Mouse (Mus musculus): ENCODE data around the gene St3gal5.
"Not testable (repeated sequence)": the region's sequence is repeated elsewhere in the genome, so short reads cannot be mapped to it uniquely, and the experiment has no call there.

The St3gal5 gene

DNA sequence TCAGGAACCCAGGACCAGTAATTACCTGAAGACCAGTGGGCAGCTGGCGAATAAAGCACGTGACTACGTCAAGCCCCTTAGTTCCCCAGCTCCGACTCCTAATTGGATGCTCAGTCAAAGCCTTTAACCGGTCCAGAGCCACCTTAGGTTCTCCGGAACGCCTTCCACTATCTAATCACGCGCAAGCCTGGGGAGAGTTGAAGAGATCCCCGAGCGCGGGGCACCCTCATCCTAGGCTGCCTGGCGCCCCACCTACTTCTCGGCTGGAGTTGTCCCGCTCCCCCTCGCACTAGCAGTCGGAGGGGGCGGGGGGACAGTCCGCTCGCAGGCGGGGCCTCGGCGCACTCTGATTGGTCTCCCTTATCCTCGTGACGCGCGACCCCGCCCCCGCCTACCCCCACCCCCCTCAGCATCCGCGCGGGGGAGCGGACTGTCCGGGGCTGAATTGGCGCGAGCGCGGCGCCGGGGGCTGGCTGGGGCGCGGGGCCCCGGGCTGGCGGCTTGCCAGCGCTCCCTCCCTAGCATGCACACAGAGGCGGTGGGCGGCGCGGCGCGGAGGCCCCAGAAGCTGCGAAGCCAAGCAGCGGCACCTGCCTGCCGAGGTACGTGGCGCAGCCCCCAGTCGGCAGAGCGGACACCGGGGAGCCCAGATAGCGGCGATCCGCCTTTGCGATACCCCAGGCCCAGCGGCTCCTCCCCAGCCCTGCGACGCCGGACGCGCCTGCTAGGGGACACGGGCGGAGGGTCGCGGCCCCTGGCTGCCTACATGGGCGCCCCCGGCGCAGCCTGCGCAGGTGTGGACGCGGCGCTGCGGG, at the start of gene St3gal5:
Gene St3gal5, plus strand, starts transcription at position 412 of the 815 bp plus-strand sequence.
- peak; percentile 83 to 87 for DNase-seq

DNA sequence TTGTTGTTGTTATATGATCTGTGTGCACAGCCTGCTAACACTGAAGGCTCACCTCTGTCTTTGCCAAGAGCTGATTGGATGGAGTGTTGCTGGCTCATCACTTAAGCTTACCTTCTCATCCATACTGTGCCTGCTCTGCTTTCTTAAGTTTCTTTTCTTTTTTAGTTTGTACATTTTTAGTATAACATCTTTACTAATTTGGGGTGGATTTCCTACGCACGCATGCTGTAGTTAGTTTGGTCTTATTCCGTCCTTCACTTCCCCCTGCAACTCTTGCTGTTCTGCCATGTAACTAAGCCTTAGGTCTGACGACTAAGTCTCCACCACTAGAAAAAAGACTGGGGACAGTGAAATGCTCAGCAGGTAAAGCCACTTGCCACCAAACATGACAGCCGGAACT, 48.7 kb upstream of the St3gal5 start:
- DNase-seq, result no peak

DNA sequence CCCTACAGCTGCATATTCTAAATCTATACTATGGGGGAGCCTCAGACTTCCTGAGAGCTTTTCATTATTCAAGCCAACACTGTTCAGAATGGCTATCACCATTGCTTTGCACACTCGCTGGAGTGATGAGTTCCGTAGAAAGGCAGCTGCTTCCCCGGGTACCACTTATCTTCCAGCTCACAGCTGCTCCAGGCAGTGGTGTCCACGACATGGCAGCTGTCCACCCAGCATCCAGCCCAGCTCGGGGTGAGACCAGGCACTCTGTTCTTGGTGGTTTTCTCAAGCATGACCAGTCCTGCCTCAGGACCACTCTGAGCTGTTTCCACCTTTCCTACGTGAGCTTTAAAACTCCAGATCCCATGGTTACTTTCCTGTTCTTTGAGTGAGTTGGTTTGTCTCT, 47.5 kb upstream of the St3gal5 start:
- DNase-seq, result no peak

DNA sequence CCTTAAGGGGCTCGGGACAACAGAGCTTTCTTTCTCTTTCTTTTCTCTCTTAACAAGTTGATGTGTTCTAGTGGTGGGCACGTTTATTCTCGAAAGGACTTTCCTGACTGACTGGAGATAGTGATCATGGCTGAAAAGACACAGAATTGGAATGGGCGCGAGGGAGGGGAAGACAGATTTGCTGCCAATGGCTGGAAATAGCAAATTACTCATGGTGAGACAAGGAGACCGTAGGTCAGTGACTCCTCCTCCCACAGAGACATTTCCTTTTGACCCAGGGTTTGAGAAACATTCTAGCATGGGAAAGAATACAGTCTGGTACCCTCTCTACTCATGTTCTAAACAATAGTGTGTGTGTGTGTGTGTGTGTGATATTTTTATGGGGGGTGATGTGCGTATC, 46.6 kb upstream of the St3gal5 start:
- DNase-seq, result no peak

DNA sequence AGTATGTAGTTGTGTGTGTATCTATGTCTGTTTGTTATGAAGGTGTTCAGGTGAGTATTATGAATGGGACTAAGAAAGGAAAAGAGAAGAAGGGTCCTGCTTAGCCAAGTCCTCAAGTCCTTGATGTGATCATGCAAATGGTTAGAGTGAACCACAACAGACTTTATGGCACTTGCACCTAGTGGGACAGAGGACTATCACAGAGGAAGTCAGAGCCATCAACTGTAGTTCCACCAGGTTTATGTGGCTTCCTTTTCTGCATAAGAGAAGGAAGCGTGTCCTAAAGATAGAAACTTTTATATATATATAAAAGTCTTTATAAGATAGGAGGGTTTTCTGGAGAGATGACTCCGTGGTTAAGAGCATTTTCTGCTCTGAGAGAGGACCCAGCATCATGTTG, 46.1 kb upstream of the St3gal5 start:
- DNase-seq, result no peak

DNA sequence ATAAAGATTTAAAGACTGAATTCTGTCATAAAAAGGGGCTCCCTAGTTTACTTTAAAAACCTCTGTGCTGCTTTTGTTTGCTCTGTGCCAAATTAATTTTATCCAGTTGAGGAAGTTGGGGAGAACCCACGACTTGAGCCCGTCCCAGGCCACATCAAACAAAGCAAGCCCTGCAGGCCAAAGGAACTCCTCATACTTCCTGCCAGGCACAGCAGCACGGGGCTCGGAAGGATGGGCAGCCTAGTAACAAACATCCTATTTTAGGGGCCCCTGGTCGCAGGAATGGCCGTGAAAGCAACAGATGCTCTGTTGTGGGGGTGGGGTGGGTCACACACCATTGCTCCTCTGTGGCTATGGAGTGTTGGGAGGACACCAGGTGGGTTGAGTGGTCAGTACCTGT, 45.6 kb upstream of the St3gal5 start:
- no peak for DNase-seq

DNA sequence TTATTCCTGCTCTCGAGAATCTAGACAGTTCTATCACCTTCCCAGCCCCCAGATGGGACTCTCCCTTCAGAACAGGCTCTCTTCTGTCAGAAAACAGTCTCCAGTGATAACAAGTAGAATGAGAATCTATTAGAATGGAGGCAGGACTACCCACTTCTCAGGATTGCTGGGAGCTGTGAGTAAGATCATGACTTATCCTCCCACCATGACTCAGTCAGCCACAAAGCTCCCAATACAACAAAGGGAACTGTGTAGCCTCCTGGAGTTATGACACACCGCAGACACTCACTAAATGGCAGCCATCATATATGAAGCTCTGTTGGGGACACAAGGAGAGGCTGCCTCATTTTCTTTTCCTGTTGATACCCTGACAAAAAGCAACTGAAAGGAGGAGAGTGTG, 40.8 kb upstream of the St3gal5 start:
- DNase-seq, result no peak

DNA sequence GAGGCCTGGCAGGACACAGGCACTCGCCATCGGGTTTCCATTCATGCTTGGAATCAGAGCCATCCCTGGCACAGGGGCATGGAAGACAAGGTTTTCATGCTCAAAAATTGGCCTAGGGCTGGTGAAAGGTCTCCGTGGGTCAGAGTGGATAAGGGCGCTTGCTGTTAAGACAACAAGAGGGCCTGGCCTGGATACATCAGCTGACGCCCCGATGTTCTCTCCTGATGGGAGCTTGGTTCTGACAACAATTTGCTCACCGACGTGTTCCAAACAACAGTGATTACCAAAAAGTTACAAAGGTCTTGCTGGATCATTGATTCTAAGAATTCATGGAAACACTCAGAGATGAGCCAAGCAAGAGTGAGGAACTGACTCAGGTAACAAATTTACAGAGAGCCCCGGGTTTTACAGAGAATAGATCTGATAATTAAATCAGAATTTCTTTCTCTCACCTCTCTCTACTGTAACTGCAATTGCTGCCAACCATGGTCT, 38.9 kb upstream of the St3gal5 start:
- no peak for DNase-seq

DNA sequence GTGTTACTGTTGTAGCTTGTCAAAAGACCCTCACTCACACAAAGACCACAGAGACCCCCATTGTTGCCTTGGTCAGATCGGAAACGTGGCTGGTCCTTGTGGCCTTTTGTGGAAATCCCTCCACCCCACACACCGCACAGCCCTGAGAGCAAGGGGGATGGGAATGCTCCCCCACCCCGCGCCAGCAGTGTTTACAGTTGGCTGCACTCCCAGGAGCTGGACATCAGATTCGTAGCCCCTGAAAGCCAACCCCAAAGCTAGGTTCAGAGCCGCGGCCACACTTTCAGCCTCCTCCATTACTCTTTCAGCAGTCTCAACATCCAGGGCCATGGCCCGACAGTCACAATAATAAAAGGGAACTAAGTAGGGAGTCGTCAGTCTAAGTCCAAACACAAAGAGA, 36.7 kb upstream of the St3gal5 start:
- DNase-seq, result not testable (repeated sequence)

DNA sequence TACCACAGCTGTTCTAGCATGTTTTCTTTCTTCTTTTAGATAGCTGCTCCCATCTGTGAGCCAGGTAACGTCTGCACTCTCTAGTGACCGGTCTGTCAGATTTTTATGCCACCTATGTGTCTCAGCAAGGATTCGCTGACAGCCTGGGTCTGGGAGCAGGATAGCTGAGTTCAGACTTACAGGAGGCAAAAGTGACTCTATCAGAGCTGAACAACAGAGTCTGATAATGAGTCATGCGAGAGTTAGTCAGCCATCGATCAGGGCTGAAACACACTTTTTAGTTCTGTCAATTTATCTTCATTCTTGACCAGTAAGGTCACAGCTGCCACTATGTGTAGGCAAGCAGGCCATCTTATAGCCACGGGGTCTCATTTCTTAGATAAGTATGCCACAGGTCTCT, 33.7 kb upstream of the St3gal5 start:
- DNase-seq, result no peak

DNA sequence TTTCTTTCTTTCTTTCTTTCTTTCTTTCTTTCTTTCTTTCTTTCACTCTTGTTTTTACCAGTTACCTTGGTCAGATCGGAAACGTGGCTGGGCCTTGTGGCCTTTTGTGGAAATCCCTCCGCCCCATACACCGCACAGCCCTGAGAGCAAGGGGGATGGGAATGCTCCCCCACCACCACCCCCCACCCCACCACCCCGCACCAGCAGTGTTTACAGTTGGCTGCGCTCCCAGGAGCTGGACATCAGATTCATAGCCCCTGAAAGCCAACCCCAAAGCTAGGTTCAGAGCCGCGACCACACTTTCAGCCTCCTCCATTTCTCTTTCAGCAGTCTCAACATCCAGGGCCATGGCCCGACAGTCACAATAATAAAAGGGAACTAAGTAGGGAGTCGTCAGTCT, 31.4 kb upstream of the St3gal5 start:
- no peak for DNase-seq

DNA sequence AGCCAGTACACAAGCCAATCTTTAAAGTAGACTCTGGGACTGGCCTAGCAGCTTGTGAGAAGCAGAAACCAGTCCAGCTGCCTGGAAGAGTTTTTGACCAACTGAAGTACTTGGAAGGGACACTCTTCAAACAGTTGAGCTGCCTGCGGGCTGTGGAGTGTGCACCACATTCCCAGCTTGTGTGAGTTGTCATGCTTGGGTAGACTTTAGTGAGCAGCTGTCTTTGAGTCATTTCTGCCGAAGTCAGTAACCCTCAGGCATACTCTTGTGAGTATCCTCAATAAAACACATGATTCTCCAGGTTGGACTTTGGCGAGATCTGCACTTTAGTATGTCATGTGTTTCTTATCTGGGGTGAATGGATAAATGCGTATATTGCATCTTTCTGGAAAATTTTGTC, 29.0 kb upstream of the St3gal5 start:
- DNase-seq, result no peak

DNA sequence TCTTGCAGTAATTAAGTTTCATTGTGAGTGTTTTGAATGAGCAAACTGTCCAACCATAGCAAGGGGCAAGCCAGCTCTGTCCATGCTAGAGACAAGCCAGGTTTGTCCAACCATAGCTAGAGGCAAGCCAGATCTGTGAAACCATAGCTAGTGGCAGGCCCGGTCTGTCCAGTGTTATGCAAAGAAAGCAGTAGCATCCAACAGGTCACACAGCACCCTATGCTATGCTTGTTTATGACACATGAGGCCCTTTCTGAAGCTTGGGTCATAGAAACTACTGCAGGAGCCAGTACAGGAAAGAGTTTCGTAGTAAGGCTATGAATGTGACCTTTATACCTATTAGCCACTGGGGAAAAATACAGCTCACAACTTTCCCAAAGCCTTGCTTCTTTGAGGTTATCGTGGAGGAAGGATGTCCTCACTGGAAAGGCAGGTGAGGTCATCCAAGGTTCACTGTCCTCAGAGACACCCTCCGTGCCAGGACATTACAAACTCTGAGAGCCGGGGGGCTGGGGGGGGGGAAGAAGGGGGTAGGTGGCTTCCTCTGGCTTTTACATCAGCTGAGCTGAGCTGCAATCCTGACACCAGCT, 26.0 kb upstream of the St3gal5 start:
- DNase-seq, result no peak

DNA sequence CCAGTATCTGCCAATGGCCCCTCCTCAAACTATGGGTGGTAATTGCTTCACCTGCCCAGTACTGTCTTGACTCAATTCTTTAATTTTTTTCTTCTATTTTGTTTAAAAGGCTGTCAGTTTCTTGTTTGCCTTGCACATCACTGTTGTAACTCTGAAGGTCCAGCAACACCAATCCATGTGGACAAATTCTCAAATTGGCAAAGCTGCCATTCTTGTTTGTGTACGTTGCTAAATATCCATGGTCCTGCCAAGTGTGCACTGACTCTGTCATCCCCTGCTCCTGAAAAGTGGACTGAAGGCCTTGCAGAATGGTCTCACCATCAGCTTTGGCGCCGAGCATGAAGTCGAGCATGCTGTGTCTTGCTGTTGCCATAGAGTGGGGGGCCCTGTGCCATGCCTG, 23.6 kb upstream of the St3gal5 start:
- no peak for DNase-seq

DNA sequence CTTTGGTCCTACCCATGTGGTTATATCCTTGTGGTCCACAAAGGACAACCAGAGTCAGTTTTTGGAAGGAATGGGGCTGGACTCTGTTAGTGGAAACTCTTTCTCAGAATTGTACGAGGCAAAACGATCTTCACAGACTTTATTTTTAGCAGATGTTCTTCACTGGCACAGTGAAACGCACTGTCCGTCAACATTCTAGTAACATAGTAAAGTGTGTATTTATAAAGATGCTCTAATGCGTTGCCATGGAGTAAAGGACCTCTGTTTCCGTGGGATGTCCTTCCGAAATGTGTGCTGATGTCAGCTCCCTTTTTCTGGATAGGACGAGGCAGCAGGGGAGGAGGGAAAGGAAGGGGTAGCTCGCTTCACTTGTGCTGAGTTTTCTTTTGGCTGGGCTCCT, 20.9 kb upstream of the St3gal5 start:
- DNase-seq, result no peak

DNA sequence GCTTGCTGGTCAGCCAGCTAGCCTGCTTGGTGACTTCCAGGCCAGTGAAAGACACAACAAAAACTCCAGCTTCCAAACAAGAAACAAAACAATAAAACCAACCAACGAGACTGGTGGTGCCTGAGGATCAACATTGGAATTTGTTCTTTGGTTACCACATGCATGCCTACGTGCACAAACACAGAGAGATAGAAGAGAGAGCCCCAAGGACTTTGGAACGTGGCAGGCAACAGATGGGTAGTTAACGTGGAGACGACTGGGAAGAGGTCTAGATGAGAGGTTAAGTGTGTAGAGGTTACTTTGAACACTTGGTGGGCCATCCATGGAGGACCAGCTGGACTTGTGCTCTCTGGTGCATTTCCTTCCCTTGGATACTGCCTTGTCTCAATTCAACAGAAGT, 19.2 kb upstream of the St3gal5 start:
- no peak for DNase-seq

DNA sequence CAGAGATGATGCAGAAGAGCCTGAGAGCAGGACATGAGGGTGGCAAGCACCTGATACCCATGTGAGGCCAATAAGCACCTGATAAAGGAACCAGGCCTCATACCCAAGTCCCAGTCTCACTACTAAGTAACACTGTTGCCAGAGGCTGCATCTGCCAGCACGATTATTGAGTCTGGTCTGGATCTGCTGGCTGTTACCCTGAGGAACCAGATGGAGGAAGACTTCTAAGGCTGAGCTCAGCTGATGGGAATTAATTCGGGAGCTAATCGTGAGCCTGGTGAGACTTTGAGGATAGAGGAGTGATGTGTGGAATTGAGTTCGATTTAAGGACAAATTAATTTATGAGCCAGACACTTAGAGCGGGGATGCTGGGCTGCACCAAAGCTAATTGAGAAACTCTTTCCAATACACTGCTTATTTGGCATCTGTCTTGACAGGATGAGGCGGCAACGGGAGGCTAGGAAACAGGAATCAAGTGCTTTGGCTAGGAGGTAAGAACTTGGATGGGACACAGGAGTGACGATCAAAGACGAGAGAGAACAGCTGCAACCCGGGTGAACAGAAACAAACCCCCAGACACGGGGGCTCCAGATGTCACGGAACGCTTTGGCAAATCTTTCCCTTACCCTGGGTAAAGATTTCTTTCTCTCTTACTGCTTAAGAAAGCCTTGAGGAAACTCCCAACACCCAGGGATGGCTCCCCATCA, 15.9 kb upstream of the St3gal5 start:
- no peak for DNase-seq

DNA sequence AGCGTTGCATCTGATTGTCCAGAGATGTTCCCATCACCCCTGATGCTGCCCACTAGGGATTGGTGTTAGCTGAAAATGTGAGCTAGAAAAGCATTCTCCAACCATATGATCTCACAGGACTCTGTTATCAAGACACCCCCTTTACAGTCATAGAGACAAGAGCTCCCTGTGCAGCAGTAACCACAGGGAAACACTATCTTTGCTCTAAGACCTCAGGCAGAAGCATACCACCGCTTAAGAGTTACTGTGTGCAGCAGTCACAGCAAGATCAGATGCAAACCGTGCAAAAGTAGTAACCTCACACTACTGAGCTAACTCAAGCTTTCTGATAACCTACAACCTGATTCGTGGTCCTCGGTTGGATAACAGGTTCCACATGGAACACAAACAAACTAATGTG, 10.0 kb upstream of the St3gal5 start:
- no peak for DNase-seq

DNA sequence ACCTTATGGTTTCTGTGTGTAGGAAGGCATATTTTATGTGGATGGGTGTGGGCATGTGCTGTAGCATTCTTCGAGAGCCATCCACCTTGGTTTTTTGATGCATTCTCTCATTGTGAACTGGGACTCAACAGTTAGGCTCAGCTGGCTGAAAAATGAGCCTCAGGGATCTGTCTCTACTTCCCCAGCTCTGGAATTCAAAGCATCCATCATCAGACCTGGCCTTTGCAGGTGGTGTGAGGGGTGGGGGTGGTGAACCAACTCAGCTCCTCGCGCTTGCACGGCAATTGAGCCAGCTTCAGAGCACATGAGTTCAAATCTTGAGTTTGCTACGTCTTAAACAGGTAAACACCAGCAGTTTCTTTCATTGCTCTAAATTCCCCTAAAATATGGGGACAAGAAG, 7.5 kb upstream of the St3gal5 start:
- no peak for DNase-seq

DNA sequence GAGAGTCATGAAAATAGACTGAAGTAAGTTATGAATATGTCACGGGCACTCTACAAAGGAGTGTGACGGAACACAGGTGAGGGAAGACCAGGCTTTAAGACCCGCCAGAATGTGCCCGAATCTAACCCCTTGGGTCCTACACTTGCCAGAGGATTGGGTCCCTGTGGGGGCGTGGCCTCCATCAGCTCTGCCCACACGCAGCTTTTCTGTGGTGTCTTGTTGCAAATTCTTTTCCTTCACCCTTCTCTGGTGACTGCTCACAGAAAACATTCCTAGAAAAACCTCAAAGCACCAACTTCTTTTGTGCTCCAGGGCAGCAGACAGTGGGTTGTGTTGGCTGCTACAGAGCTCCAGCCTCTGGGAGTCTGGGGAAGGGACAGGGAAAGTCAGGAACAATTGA, 6.4 kb upstream of the St3gal5 start:
- no peak for DNase-seq

DNA sequence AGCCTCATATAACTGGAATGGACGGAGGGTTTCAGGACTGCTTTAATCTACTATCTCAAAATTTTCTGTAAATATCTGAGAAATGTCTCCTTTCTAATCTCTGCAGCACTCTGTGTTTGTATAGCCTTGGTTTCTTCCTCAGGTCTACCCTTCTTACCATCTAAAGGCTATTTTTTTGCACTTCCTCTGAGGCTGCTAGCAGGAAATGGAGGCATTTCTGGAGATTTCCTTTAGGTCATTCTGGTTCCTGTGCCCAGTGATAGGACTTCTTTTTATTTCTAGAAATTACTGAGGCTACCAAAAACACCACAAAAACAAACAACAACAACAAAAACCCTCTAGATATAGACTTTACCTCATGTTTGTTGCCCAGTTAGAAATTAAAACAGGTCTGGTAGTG, 4.3 kb upstream of the St3gal5 start:
- no peak for DNase-seq

DNA sequence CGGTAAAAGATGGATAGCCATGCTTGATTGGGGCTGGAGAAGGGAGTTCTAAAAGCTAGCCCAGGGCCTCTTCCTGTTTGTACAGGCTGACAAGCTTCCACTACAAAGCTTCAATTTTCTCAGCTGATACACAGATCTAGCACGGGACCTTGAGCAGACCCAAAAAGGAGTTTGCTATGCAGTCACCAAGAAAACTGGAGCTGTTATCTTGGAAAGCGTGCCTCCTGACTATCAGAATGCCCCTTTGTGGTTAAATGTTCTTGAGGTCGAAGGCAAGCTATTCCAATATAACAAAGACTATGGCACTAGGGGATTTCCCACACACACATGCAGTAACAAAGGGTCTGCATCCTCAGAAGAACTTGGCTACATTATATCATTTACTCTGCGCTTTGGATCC, 1.2 kb upstream of the St3gal5 start:
- no peak for DNase-seq

DNA sequence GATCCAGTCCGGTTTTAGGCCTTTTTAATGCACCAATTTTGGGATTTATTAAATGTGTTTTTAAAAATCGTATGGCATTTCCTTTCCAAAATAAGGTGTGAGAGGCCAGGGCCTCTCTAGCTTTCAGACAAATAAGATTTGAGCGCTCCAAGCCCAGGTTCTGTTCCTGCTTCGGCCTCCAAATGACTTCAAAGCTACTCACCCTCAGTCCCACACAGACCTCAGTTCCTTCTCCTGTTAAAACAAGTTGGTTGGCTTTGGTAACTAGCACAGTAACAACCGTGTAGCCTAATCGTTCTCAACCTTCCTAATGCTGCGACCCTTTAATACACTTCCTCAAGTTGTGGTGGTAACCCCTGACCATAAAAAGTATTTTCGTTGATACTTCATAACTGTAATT, 723 bp upstream of the St3gal5 start:
- DNase-seq, result no peak

DNA sequence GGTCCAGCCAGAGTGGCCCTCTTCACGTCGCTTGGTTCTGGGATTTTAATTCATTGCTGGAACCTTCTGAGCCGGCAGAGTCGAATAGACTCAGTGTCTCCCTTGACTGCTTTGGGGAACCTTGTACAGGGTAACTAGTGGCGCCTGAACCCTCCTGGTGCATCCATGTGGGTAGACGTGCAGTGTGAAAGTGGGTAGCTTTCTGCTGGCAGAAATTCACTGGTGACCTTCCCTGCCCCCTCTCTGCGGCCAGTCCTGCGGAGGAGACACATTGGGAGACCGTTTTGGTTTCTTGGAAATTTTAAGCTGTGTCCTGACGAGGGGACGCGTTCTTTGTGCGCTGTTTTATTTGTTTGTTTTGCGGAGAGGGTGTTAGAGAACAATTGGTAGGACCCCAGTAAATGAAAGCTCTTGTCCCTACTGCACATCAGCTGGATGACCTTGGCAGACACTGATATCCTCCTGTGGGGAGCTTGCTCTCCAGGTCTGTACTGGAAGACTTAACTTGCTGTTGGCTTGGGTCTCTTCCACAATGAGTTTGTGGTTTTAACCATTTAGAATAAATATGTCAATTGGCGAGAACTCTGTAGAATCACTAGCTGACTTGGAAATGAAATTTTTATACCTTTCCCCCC, 746 bp downstream of the St3gal5 start:
- no peak for DNase-seq
